In the genomic region with DNA sequence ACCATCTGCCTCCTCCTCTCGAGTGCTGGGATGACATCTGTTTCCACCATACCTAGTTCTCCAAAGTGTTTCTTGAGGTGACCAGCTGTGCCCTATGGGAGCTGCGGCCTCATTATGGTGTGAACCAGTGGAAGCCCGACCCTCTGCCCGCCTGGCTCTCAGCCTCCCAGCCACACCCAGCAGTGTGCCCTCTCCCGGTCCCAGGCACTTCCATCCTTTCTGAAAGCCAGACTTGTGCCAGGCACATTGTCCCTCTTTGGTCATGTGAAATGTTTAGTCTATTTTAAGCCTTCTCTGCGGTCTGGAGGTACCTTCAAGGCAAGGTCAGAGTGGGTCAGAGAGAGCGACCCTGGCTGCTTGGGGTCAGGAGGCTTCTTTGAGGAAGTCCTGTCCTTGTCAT, we compare ENCODE assay signal across 22 mouse cellular contexts. TPM values are rescaled to one million over a fixed set of nuclear protein-coding genes. Genes with fewer than 3 reads are reported as not detected.
"Had no signal": no experiment of that assay in that cellular context is flagged by ENCODE, and none has a peak within 500 bp of the region (broad histone marks: within the 10 kb centered on the region; RNA-seq: fewer than 3 reads in every experiment).

No protein-coding gene starts in this region.

- DNase-seq: lung, adult 18-20 months; lung, embryonic 14.5 days; lung, postnatal 10 days; lung, postnatal 4 days; midbrain, embryonic 14.5 days; retina, postnatal 1 day; right cerebral cortex, adult 18-20 months; right cerebral cortex, postnatal 25 days; right cerebral cortex, postnatal 4 days; spleen, adult 18-20 months; thymus, adult 18-20 months; thymus, postnatal 14 days; thymus, postnatal 36 days had no signal

- H3K27ac ChIP-seq: midbrain, embryonic 10.5 days; midbrain, embryonic 12.5 days; neural tube, embryonic 12.5 days had no signal

- H3K9ac ChIP-seq: lung, embryonic 14.5 days; midbrain, embryonic 12.5 days; neural tube, embryonic 12.5 days had no signal

- H3K4me3 ChIP-seq: midbrain, embryonic 10.5 days; midbrain, embryonic 12.5 days; neural tube, embryonic 12.5 days had no signal

- H3K4me1 ChIP-seq: midbrain, embryonic 12.5 days; neural tube, embryonic 12.5 days had no signal

- H3K36me3 ChIP-seq: midbrain, embryonic 10.5 days; neural tube, embryonic 12.5 days had no signal

RNA-seq across cellular contexts. Expression of gene Hcn2, which starts 7.3 kb away (rescaled TPM):
- total RNA-seq: neutrophil, adult 5-6 weeks had no signal
- polyA plus RNA-seq: lung, embryonic 14.5 days; lung, embryonic 16.5 days; stomach, embryonic 16.5 days had no signal

RNA-seq across cellular contexts. Expression of gene Fgf22, which starts 31.2 kb away (rescaled TPM):
- total RNA-seq: megakaryocyte, adult 5-6 weeks; megakaryocyte-erythroid progenitor cell, adult 5-6 weeks; neutrophil, adult 5-6 weeks had no signal
- polyA plus RNA-seq: small intestine, adult 2 months had no signal
